Mouse (Mus musculus): ENCODE results near the gene Fas. TPM values are rescaled to one million over a fixed set of nuclear protein-coding genes. Genes with fewer than 3 reads are reported as not detected.

Gene Fas
- polyA plus RNA-seq, 1 experiment from 2014 or later, result 5.8 TPM

DNA sequence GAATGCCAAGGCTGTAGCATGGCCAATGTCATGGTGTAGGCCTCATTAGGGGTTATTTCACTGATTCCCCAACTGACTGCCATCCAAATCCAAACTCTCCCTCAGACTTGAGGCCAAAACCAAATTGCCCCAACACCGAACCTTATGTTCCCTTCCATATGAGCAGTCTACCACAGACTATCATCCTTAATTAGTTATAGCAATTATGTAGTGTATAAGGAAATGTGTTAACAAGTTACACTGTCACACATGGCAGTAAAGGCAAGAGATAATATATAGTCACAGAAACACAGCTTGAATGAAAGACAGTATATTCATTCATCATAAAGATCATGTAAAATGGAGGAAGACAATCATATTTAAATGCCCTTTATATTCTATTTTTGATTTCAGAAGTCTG lies 17.4 kb upstream of the Fas start:
- H3K4me1 ChIP-seq (ENCODE audit: control insufficient read depth, insufficient read depth, low read length), result no peaks in the 10 kb centered on the region
- no peak overlapping the region for H3K4me3 ChIP-seq (ENCODE audit: low read length)
- no peaks in the 10 kb centered on the region for H3K9me3 ChIP-seq (ENCODE audit: control insufficient read depth, low read length)
- no peak for ATAC-seq
- 98% methylated on average over 1 of the region's 1 CpGs for WGBS
- no peak overlapping the region for H3K27ac ChIP-seq (ENCODE audit: low read length)
- H3K9ac ChIP-seq (ENCODE audit: low read depth, low read length), result no peak overlapping the region
- no peak overlapping the region for H3K4me2 ChIP-seq (ENCODE audit: low read depth, low read length)
- no peaks in the 10 kb centered on the region for H3K36me3 ChIP-seq (ENCODE audit: control insufficient read depth, insufficient read depth, low read length)
- H3K27me3 ChIP-seq (replicated peaks; ENCODE audit: control insufficient read depth, insufficient read depth, low read length), result no peaks in the 10 kb centered on the region

DNA sequence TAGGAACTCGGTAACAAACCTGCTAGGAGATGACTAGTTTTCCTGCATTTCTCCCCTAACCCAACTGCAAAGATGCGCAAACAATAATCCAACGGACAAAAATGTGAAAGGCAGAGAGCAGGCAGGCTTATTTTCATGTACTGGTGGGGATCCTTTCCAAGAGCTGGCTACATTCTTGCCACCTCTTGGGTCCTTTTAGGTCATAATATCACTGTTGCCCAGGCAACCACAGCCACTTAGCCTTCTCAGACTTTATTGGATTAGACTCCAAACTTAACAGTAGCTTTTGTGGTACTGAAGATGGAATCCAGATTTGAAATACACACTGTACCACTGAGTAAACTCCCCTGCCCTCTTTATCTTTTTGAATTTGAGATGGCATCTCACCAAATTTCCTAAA lies 12.4 kb upstream of the Fas start:
- H3K4me1 ChIP-seq (ENCODE audit: control insufficient read depth, insufficient read depth, low read length), result no peaks in the 10 kb centered on the region
- no peaks in the 10 kb centered on the region for H3K36me3 ChIP-seq (ENCODE audit: control insufficient read depth, insufficient read depth, low read length)
- WGBS, result 84% methylated on average over 3 of the region's 3 CpGs
- H3K27me3 ChIP-seq (replicated peaks; ENCODE audit: control insufficient read depth, insufficient read depth, low read length), result no peaks in the 10 kb centered on the region
- no peak for ATAC-seq
- no peak overlapping the region for H3K9ac ChIP-seq (ENCODE audit: low read depth, low read length)
- H3K4me3 ChIP-seq (ENCODE audit: low read length), result no peak overlapping the region
- no peak overlapping the region for H3K4me2 ChIP-seq (ENCODE audit: low read depth, low read length)
- H3K9me3 ChIP-seq (ENCODE audit: control insufficient read depth, low read length), result no peaks in the 10 kb centered on the region
- H3K27ac ChIP-seq (ENCODE audit: low read length), result no peak overlapping the region

DNA sequence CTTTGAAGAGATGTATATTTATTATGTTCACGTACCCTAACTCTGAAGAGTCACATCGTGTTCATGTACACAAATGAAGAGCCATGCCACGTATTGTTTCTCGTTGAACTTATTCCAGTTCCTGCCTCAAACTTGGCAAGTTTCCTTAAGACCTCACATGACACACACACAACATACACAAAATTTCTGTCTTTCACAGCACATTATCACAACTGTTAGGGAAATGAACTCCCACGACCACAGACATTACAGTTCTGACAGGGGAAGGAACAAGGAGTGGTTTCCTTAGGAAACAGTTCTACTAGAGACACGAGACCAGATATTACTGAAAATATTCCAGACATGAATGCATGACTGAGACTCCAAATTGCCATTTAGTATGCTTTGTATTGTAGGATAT lies 6.9 kb upstream of the Fas start:
- Histone ChIP-seq H3K4me1 (ENCODE audit: control insufficient read depth, insufficient read depth, low read length) (no peaks in the 10 kb centered on the region), H3K27me3 (replicated peaks; ENCODE audit: control insufficient read depth, insufficient read depth, low read length) (no peaks in the 10 kb centered on the region), H3K27ac (ENCODE audit: low read length) (no peak overlapping the region), H3K9ac (ENCODE audit: low read depth, low read length) (no peak overlapping the region), H3K36me3 (ENCODE audit: control insufficient read depth, insufficient read depth, low read length) (no peaks in the 10 kb centered on the region), H3K4me2 (ENCODE audit: low read depth, low read length) (no peak overlapping the region), H3K9me3 (ENCODE audit: control insufficient read depth, low read length) (no peaks in the 10 kb centered on the region), H3K4me3 (ENCODE audit: low read length) (no peak overlapping the region)
- ATAC-seq, result no peak
- 60% methylated on average over 6 of the region's 6 CpGs for WGBS

DNA sequence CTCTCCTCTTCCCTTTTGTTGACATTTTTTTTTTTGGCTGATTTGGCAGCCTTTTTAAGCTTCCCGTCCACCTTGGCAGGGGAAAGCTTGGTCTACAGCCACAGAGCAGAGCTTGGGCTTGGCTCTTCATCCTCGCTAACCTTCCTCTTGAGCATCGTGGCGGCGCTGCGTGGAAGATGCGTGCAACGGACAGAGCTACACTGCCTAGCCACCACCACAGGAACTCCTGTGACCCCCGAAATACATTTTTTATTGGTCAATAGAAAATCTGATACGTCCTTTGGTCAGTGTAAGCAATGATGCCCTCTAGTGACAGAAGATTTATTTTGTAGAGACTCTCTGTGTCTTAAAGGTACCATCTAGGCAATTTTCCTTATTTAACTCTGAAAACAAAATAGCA lies 6.1 kb upstream of the Fas start:
- Histone ChIP-seq H3K4me1 (ENCODE audit: control insufficient read depth, insufficient read depth, low read length) (no peaks in the 10 kb centered on the region), H3K27me3 (replicated peaks; ENCODE audit: control insufficient read depth, insufficient read depth, low read length) (no peaks in the 10 kb centered on the region), H3K9me3 (ENCODE audit: control insufficient read depth, low read length) (no peaks in the 10 kb centered on the region), H3K9ac (ENCODE audit: low read depth, low read length) (no peak overlapping the region), H3K4me3 (ENCODE audit: low read length) (no peak overlapping the region), H3K27ac (ENCODE audit: low read length) (no peak overlapping the region), H3K36me3 (ENCODE audit: control insufficient read depth, insufficient read depth, low read length) (no peaks in the 10 kb centered on the region), H3K4me2 (ENCODE audit: low read depth, low read length) (peak overlapping the region; percentile 35; the same call in 1 of the 2 replicates)
- WGBS, result 51% methylated on average over 10 of the region's 10 CpGs
- ATAC-seq, result no peak

DNA sequence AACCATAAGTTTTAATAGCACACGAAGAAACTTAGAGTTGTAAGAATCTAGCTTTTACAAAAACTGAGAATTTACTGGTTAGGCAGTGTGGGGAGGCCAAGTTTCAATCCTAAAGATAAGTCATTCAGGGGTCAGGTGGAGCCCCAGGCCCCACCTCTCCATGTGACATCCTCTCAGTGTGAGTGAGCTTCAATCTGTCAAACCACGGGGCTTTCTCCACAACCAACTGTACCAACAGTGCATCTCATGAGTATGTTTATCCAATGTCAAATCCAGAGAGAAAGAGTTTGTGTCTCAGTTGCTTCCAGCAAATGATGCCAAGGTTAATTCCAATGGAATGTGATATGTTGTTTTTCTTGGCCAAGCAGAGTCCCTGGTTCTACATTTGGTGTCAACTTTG lies 5.6 kb upstream of the Fas start:
- WGBS, result 50% methylated on average over 2 of the region's 2 CpGs
- Histone ChIP-seq H3K4me1 (ENCODE audit: control insufficient read depth, insufficient read depth, low read length) (no peaks in the 10 kb centered on the region), H3K9me3 (ENCODE audit: control insufficient read depth, low read length) (no peaks in the 10 kb centered on the region), H3K4me3 (ENCODE audit: low read length) (no peak overlapping the region), H3K27me3 (replicated peaks; ENCODE audit: control insufficient read depth, insufficient read depth, low read length) (no peaks in the 10 kb centered on the region), H3K36me3 (ENCODE audit: control insufficient read depth, insufficient read depth, low read length) (no peaks in the 10 kb centered on the region), H3K27ac (ENCODE audit: low read length) (no peak overlapping the region), H3K4me2 (ENCODE audit: low read depth, low read length) (no peak overlapping the region), H3K9ac (ENCODE audit: low read depth, low read length) (no peak overlapping the region)
- no peak for ATAC-seq

DNA sequence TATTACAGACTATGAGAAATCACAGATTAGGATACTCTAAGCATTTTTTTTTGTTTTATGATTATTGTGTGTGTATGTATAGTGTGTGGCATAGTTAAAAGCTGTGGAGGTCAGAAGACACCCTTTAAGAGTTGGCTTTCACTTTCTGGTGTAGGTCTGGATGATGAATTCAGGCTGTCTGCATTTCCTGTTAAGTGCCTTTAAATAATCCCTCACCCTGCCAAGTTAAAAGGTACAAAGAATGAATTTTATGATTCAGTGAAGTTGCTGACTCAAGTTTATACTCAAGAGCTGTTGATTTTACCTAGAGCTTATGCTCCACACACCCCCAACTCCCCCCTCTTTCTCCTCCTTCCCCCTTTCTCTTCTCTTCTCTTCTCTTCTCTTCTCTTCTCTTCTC lies 3.2 kb upstream of the Fas start:
- no peak for ATAC-seq
- Histone ChIP-seq H3K27ac (ENCODE audit: low read length) (no peak overlapping the region), H3K4me1 (ENCODE audit: control insufficient read depth, insufficient read depth, low read length) (peaks cover 4% of the 10 kb centered on the region)

DNA sequence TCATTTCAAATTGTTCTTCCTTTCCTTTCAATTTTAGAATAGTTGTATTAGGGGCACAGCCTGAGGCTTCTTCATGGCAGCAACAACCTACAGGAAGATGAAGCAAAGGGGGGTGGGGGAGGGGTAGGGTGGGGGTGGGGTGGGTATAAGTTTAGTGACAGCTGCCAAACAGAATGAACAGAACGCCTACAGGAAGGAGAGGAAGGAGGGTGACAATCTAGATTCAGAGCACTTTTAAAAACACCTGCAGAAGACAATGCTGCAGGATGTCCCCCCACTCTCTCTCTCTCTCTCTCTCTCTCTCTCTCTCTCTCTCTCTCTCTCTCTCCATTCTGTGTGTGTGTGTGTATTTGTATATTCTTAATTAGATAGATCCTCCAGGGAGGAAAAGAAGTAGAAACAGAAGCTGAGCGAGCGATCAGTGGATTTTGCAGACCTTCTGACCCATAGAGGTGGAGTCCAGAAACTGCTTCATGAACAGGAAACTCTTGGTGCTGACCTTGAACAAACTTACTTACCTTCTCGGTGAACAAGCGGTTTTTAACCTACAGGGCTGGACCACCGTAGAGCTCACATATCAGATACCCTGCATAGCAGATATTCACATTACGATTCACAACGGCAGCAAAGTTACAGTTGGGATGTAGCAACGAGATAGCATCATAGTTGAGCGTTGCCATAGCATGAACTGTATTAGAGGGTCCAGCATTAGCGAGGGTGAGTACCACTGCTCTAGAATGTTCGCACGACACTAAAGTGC lies 2.6 kb upstream of the Fas start:
- ATAC-seq, result no peak
- no peak overlapping the region for H3K27ac ChIP-seq (ENCODE audit: low read length)
- 79% methylated on average over 13 of the region's 13 CpGs for WGBS
- no peak overlapping the region for H3K9ac ChIP-seq (ENCODE audit: low read depth, low read length)
- peaks cover 4% of the 10 kb centered on the region for H3K4me1 ChIP-seq (ENCODE audit: control insufficient read depth, insufficient read depth, low read length)
- H3K4me2 ChIP-seq (ENCODE audit: low read depth, low read length), result no peak overlapping the region
- H3K4me3 ChIP-seq (ENCODE audit: low read length), result no peak overlapping the region
- no peaks in the 10 kb centered on the region for H3K9me3 ChIP-seq (ENCODE audit: control insufficient read depth, low read length)
- no peaks in the 10 kb centered on the region for H3K27me3 ChIP-seq (replicated peaks; ENCODE audit: control insufficient read depth, insufficient read depth, low read length)
- H3K36me3 ChIP-seq (ENCODE audit: control insufficient read depth, insufficient read depth, low read length), result no peaks in the 10 kb centered on the region

More for the DNA sequence above, 3.2 kb upstream of the Fas start:
- Histone ChIP-seq H3K27me3 (replicated peaks; ENCODE audit: control insufficient read depth, insufficient read depth, low read length) (no peaks in the 10 kb centered on the region), H3K9me3 (ENCODE audit: control insufficient read depth, low read length) (no peaks in the 10 kb centered on the region), H3K4me2 (ENCODE audit: low read depth, low read length) (no peak overlapping the region), H3K9ac (ENCODE audit: low read depth, low read length) (no peak overlapping the region), H3K36me3 (ENCODE audit: control insufficient read depth, insufficient read depth, low read length) (no peaks in the 10 kb centered on the region), H3K4me3 (ENCODE audit: low read length) (no peak overlapping the region)

DNA sequence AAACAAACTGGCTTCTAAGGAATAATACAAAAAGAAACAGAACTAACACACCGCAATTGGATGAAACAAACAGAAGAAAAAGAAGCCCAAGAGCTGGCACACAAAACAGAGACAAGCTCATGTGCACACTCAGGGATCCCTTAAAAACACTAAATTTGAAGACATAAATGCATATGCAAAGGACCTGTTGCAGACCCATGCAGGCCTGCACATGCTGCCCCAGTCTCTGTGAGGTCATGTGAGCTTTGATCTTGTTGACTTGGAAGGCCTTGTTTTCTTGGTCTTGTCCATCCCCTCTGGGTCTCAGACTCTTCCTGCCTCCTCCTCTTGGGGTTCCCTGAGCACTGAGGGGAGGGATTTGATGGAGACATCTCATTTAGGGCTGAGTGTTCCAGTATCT lies 1.8 kb upstream of the Fas start:
- Histone ChIP-seq H3K27me3 (replicated peaks; ENCODE audit: control insufficient read depth, insufficient read depth, low read length) (no peaks in the 10 kb centered on the region), H3K9ac (ENCODE audit: low read depth, low read length) (no peak overlapping the region), H3K4me1 (ENCODE audit: control insufficient read depth, insufficient read depth, low read length) (peaks cover 4% of the 10 kb centered on the region), H3K9me3 (ENCODE audit: control insufficient read depth, low read length) (no peaks in the 10 kb centered on the region), H3K4me2 (ENCODE audit: low read depth, low read length) (no peak overlapping the region), H3K36me3 (ENCODE audit: control insufficient read depth, insufficient read depth, low read length) (no peaks in the 10 kb centered on the region), H3K4me3 (ENCODE audit: low read length) (no peak overlapping the region), H3K27ac (ENCODE audit: low read length) (no peak overlapping the region)
- WGBS, result 100% methylated on average over 1 of the region's 1 CpGs
- no peak for ATAC-seq

DNA sequence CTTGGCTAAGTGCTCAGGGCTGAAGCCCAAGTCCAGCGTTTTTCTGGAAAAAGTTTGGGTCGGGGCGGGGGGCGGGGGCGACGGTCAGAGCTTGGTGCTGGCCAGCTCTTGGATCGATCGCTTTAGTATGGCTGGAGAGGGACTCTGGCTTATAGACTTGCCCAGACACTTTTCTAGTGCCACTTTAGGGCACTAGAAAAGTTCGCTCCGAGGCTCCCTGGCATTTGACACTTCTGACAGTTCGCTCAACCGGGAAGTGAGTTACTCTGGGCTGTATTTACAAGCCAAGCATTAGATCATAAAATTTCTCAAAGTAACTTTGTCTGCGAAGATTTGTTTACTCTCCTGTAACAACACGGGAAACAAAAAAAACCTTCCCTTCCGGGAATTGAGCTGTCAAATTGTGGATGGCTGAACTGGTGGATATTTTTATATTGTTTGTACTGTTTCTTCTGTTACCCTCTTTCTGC lies 441 bp downstream of the Fas start:
- H3K9me3 ChIP-seq (ENCODE audit: control insufficient read depth, low read length), result no peaks in the 10 kb centered on the region
- peaks cover 4% of the 10 kb centered on the region for H3K4me1 ChIP-seq (ENCODE audit: control insufficient read depth, insufficient read depth, low read length)
- 5% methylated on average over 15 of the region's 15 CpGs for WGBS
- no peaks in the 10 kb centered on the region for H3K27me3 ChIP-seq (replicated peaks; ENCODE audit: control insufficient read depth, insufficient read depth, low read length)
- peak overlapping the region; percentile 67 for H3K9ac ChIP-seq (ENCODE audit: low read depth, low read length)
- ATAC-seq, result peak; percentile 61
- H3K36me3 ChIP-seq (ENCODE audit: control insufficient read depth, insufficient read depth, low read length), result no peaks in the 10 kb centered on the region
- peak overlapping the region; percentile 59 for H3K4me3 ChIP-seq (ENCODE audit: low read length)
- peak overlapping the region; percentile 97 for H3K4me2 ChIP-seq (ENCODE audit: low read depth, low read length)
- H3K27ac ChIP-seq (ENCODE audit: low read length), result no peak overlapping the region; the same call in 1 of the 2 replicates

DNA sequence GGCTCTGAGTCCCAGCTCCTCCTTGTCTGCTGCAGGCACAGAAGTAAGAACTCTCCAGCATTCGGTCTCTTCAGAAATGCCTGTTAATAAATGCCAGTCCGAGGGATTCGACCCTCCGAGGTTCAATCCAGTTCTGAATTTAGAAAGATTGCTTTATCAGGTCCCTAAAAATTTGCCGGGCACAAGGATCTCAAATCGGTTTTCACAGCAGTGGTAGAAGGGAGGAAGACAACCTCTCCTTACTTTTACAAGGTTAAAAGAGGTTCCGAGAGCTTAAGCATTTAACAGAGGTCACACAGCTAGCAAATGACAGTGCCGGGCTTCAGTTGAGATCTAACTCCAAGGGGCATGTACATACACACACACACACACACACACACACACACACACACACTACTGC lies 913 bp downstream of the Fas start:
- H3K4me3 ChIP-seq (ENCODE audit: low read length), result peak overlapping the region; percentile 59
- no peaks in the 10 kb centered on the region for H3K9me3 ChIP-seq (ENCODE audit: control insufficient read depth, low read length)
- no peaks in the 10 kb centered on the region for H3K36me3 ChIP-seq (ENCODE audit: control insufficient read depth, insufficient read depth, low read length)
- peaks cover 4% of the 10 kb centered on the region for H3K4me1 ChIP-seq (ENCODE audit: control insufficient read depth, insufficient read depth, low read length)
- 41% methylated on average over 8 of the region's 8 CpGs for WGBS
- H3K27ac ChIP-seq (ENCODE audit: low read length), result no peak overlapping the region
- peak overlapping the region; percentile 97 for H3K4me2 ChIP-seq (ENCODE audit: low read depth, low read length)
- H3K9ac ChIP-seq (ENCODE audit: low read depth, low read length), result peak overlapping the region; percentile 67
- no peak for ATAC-seq
- no peaks in the 10 kb centered on the region for H3K27me3 ChIP-seq (replicated peaks; ENCODE audit: control insufficient read depth, insufficient read depth, low read length)

Measured in intestine, embryonic 16.5 days (tissue).